Mouse (Mus musculus) MEL (cell line): Measurements from ENCODE around the gene Senp8. TPM values are rescaled to one million over a fixed set of nuclear protein-coding genes. Genes with fewer than 3 reads are reported as not detected.

Experiments used
- DNase-seq: peaks from one replicate; pipeline ENCODE4 v3.0.0; 2011; ENCODE audit warnings: low read depth, low spot score
- H3K27ac ChIP-seq: 2 replicates; pipeline ENCODE4 v1.5.1; 2012; ENCODE audit warnings: low read depth, mild to moderate bottlenecking, control low read depth, low read length, moderate library complexity; ENCODE audit not compliant: control insufficient read depth
- H3K27me3 ChIP-seq, 2 experiments: fragments of 150-350 bp in 1 of 2; sonication (generic) in 1 of 2; 2 replicates each; pipeline ENCODE4 v1.6.1; 2012; ENCODE audit warnings: low read length in 2 of 2, mild to moderate bottlenecking in 2 of 2, improper control_type of control experiment in 1 of 2, moderate library complexity in 1 of 2; ENCODE audit not compliant: insufficient read depth in 2 of 2, control insufficient read depth in 1 of 2
- H3K36me3 ChIP-seq, 2 experiments: 2 replicates each; pipeline ENCODE4 v1.6.1; 2012 to 2014; ENCODE audit warnings: low read length in 2 of 2, improper control_type of control experiment in 1 of 2, inconsistent platforms in 1 of 2, mild to moderate bottlenecking in 1 of 2; ENCODE audit not compliant: insufficient read depth in 2 of 2, control insufficient read depth in 1 of 2
- H3K4me1 ChIP-seq, 2 experiments: fragments of 150-350 bp in 1 of 2; sonication (generic) in 1 of 2; 2 replicates each; pipeline ENCODE4 v1.6.1; 2012; ENCODE audit warnings: low read length in 2 of 2, improper control_type of control experiment in 1 of 2, mild to moderate bottlenecking in 1 of 2; ENCODE audit not compliant: insufficient read depth in 2 of 2, control insufficient read depth in 1 of 2
- H3K4me3 ChIP-seq, 2 experiments: fragments of 150-350 bp in 1 of 2; sonication (generic) in 1 of 2; 2 replicates each; pipeline ENCODE4 v1.5.1; 2012; ENCODE audit warnings: low read depth in 2 of 2, low read length in 2 of 2, mild to moderate bottlenecking in 2 of 2, moderate library complexity in 2 of 2, control low read depth in 1 of 2, improper control_type of control experiment in 1 of 2; ENCODE audit not compliant: control insufficient read depth in 1 of 2, insufficient read depth in 1 of 2
- H3K79me2 ChIP-seq: 2 replicates; pipeline ENCODE4 v1.6.1; 2012; ENCODE audit warnings: mild to moderate bottlenecking, low read length, moderate library complexity; ENCODE audit not compliant: control insufficient read depth, poor library complexity, insufficient read depth
- H3K9ac ChIP-seq: 2 replicates; pipeline ENCODE4 v1.6.1; 2012; ENCODE audit warnings: low read depth, mild to moderate bottlenecking, control low read depth, low read length, moderate library complexity; ENCODE audit not compliant: control insufficient read depth, poor library complexity, severe bottlenecking
- H3K9me3 ChIP-seq: fragments of 150-350 bp; sonication (generic); replicated peaks from 2 replicates; pipeline ENCODE4 v1.6.1; 2012; ENCODE audit warnings: mild to moderate bottlenecking, low read length, improper control_type of control experiment, moderate library complexity; ENCODE audit not compliant: insufficient read depth
- CHD1 ChIP-seq: IDR thresholded peaks from 2 replicates; pipeline ENCODE4 v1.6.1; 2012; ENCODE audit warnings: low read depth, mild to moderate bottlenecking, inconsistent platforms, low read length, improper control_type of control experiment
- E2F4 ChIP-seq: IDR thresholded peaks from 2 replicates; pipeline ENCODE4 v1.6.1; 2011; ENCODE audit warnings: low read depth, low read length, improper control_type of control experiment, borderline replicate concordance
- GATA1 ChIP-seq: IDR thresholded peaks from 2 replicates; pipeline ENCODE4 v1.6.1; 2011; ENCODE audit warnings: low read depth, low read length, improper control_type of control experiment
- JUND ChIP-seq: IDR thresholded peaks from 2 replicates; pipeline ENCODE4 v1.6.1; 2011; ENCODE audit warnings: low read depth, mild to moderate bottlenecking, improper control_type of control experiment, low read length
- KAT2A ChIP-seq: conservative IDR thresholded peaks from 2 replicates; pipeline ENCODE4 v1.6.1; 2012; ENCODE audit warnings: low read depth, low read length, improper control_type of control experiment, inconsistent platforms
- MAFK ChIP-seq: IDR thresholded peaks from 2 replicates; pipeline ENCODE4 v1.6.1; 2011; ENCODE audit warnings: low read depth, mild to moderate bottlenecking, low read length, improper control_type of control experiment, borderline replicate concordance
- MXI1 ChIP-seq: IDR thresholded peaks from 2 replicates; pipeline ENCODE4 v1.6.1; 2011; ENCODE audit warnings: mild to moderate bottlenecking, low read depth, low read length, improper control_type of control experiment
- MYC ChIP-seq: IDR thresholded peaks from 2 replicates; pipeline ENCODE4 v1.6.1; 2011; ENCODE audit warnings: low read depth, mild to moderate bottlenecking, low read length, improper control_type of control experiment, moderate library complexity
- NRF1 ChIP-seq: IDR thresholded peaks from 2 replicates; pipeline ENCODE4 v1.6.1; 2014; ENCODE audit warnings: low read depth, mild to moderate bottlenecking, inconsistent platforms, low read length, improper control_type of control experiment, moderate library complexity; ENCODE audit not compliant: poor library complexity, insufficient read depth, severe bottlenecking
- POLR2A ChIP-seq, 2 experiments: IDR thresholded peaks; 2 replicates each; pipeline ENCODE4 v1.6.1; 2011 to 2012; ENCODE audit warnings: low read length in 2 of 2, mild to moderate bottlenecking in 2 of 2, control low read depth in 1 of 2, improper control_type of control experiment in 1 of 2, low read depth in 1 of 2, moderate library complexity in 1 of 2; ENCODE audit not compliant: control insufficient read depth in 1 of 2, insufficient read depth in 1 of 2, poor library complexity in 1 of 2
- POLR2AphosphoS2 ChIP-seq: IDR thresholded peaks from 2 replicates; pipeline ENCODE4 v1.6.1; 2011; ENCODE audit warnings: low read length, improper control_type of control experiment
- SIN3A ChIP-seq: IDR thresholded peaks from 2 replicates; pipeline ENCODE4 v1.6.1; 2012; ENCODE audit warnings: low read length, improper control_type of control experiment, inconsistent platforms
- TAL1 ChIP-seq: IDR thresholded peaks from 2 replicates; pipeline ENCODE4 v1.6.1; 2012; ENCODE audit warnings: mild to moderate bottlenecking, inconsistent platforms, low read length, moderate library complexity, mixed read lengths
- TBP ChIP-seq: IDR thresholded peaks from 2 replicates; pipeline ENCODE4 v1.8.0; 2011; ENCODE audit warnings: low read depth, low read length, improper control_type of control experiment
- UBTF ChIP-seq: IDR thresholded peaks from 2 replicates; pipeline ENCODE4 v1.6.1; 2012; ENCODE audit warnings: low read depth, mild to moderate bottlenecking, inconsistent platforms, low read length, improper control_type of control experiment, moderate library complexity, borderline replicate concordance; ENCODE audit not compliant: insufficient read depth
- USF1 ChIP-seq: IDR thresholded peaks from 2 replicates; pipeline ENCODE4 v1.6.1; 2014; ENCODE audit warnings: low read depth, mild to moderate bottlenecking, inconsistent platforms, low read length, improper control_type of control experiment, moderate library complexity
- ZKSCAN1 ChIP-seq: IDR thresholded peaks from 2 replicates; pipeline ENCODE4 v1.6.1; 2012; ENCODE audit warnings: low read depth, mild to moderate bottlenecking, inconsistent platforms, low read length, improper control_type of control experiment, moderate library complexity
- polyA plus RNA-seq, 2 experiments: library from polyadenylated mRNA; stranded (reverse) in 1 of 2; unstranded in 1 of 2; fragments of >175 nt in 1 of 2; fragments of >200 nt in 1 of 2; gene quantifications; 2 replicates each; pipeline versions ENCODE4 v1.2.1 to v1.2.4; 2012; ENCODE audit warnings: low replicate concordance in 2 of 2, low read depth in 1 of 2; ENCODE audit not compliant: insufficient read length in 2 of 2, insufficient read depth in 1 of 2, missing spikeins in 1 of 2
- total RNA-seq: library from RNA; depleted of rRNA; stranded (reverse); fragments of 300-350 nt; gene quantifications from 2 replicates; pipeline ENCODE4 v1.2.3, GENCODE M21; 2012

Senp8 gene
- total and polyA plus RNA-seq, 3 experiments = 2.7 to 5.5 TPM; not detected in 1

GRCm38 (mm10) chr9:59706850-59707825 is 43.4 kb downstream of the Senp8 start:
- peak; percentile 75 for DNase-seq
- H3K27ac ChIP-seq = no peak overlapping the region
- no peak for TF ChIP-seq CHD1
- TF ChIP-seq TAL1 = no peak
- TF ChIP-seq SIN3A = no peak
- no peak for TF ChIP-seq POLR2A (IDR thresholded peaks at IDR 0.05; ENCODE audit: control insufficient read depth in 1 of 2, insufficient read depth in 1 of 2, low read depth in 1 of 2, low read length in 2 of 2, poor library complexity in 1 of 2)
- TF ChIP-seq GATA1 = peak; percentile 78
- TF ChIP-seq MYC = no peak
- peak; percentile 41; the same call in 1 of the 2 replicates for TF ChIP-seq TBP
- TF ChIP-seq MXI1 = no peak
- no peaks in the 10 kb centered on the region for H3K9me3 ChIP-seq
- peaks cover 0 to 3% of the 10 kb centered on the region in 2 experiments; a peak in 1 of 4 replicates for H3K27me3 ChIP-seq
- peaks cover 0 to 3% of the 10 kb centered on the region in 2 experiments; a peak in 2 of 4 replicates for H3K36me3 ChIP-seq
- no peak overlapping the region for H3K9ac ChIP-seq
- H3K4me1 ChIP-seq = peaks cover 2 to 8% of the 10 kb centered on the region in 2 experiments; a peak in 3 of 4 replicates
- no peaks in the 10 kb centered on the region for H3K79me2 ChIP-seq
- H3K4me3 ChIP-seq = no peak overlapping the region

GRCm38 (mm10) chr9:59703099-59703498 is 47.4 kb downstream of the Senp8 start:
- Histone ChIP-seq H3K9me3 (no peaks in the 10 kb centered on the region), H3K27ac (no peak overlapping the region), H3K4me3 (no peak overlapping the region), H3K27me3 (peaks cover 1 to 2% of the 10 kb centered on the region in 2 experiments; a peak in 2 of 4 replicates), H3K4me1 (peaks cover 2 to 8% of the 10 kb centered on the region in 2 experiments; a peak in 3 of 4 replicates), H3K79me2 (no peaks in the 10 kb centered on the region), H3K9ac (no peak overlapping the region), H3K36me3 (peaks cover 0 to 3% of the 10 kb centered on the region in 2 experiments; a peak in 2 of 4 replicates)
- no peak for DNase-seq
- TF ChIP-seq POLR2AphosphoS2 = no peak
- no peak for TF ChIP-seq NRF1
- TF ChIP-seq UBTF = no peak
- no peak for TF ChIP-seq JUND
- TF ChIP-seq MYC = no peak
- no peak for TF ChIP-seq POLR2A (IDR thresholded peaks at IDR 0.05; ENCODE audit: control insufficient read depth in 1 of 2, insufficient read depth in 1 of 2, low read depth in 1 of 2, low read length in 2 of 2, poor library complexity in 1 of 2)
- no peak for TF ChIP-seq ZKSCAN1
- TF ChIP-seq MAFK = no peak
- TF ChIP-seq USF1 = no peak
- TF ChIP-seq KAT2A = no peak
- TF ChIP-seq E2F4 = no peak
- TF ChIP-seq, all 39 proteins: peak for 0
